Mouse (Mus musculus) forebrain, embryonic 14.5 days (tissue): ENCODE data around the gene Zfp420. TPM values are rescaled to one million over a fixed set of nuclear protein-coding genes. Genes with fewer than 3 reads are reported as not detected.
"Not testable (repeated sequence)": the region's sequence is repeated elsewhere in the genome, so short reads cannot be mapped to it uniquely, and the experiment has no call there.

Experiments used
- ATAC-seq: fragments of 200-750 bp; cut with Nextera tagmentation; 2 replicates; pipeline ENCODE4 v1.8.0; 2017; ENCODE audit warnings: mild to moderate bottlenecking, moderate library complexity
- DNase-seq: peaks from one replicate; pipeline ENCODE4 v3.0.0-alpha.2; 2015; ENCODE audit warnings: low spot score
- H3K27ac ChIP-seq: fragments of 300-500 bp; sonication (generic); 2 replicates; pipeline ENCODE4 v1.5.1; 2014; ENCODE audit warnings: low read depth, mild to moderate bottlenecking, control low read depth, low read length, moderate library complexity
- H3K27me3 ChIP-seq: fragments of 300-500 bp; sonication (generic); replicated peaks from 2 replicates; pipeline ENCODE4 v1.6.1; 2014; ENCODE audit warnings: low read length, control low read depth, mixed read lengths; ENCODE audit not compliant: control insufficient read depth, insufficient read depth
- H3K36me3 ChIP-seq: fragments of 300-500 bp; sonication (generic); 2 replicates; pipeline ENCODE4 v1.6.1; 2014; ENCODE audit warnings: low read length, control low read depth; ENCODE audit not compliant: control insufficient read depth, insufficient read depth
- H3K4me1 ChIP-seq: fragments of 300-500 bp; sonication (generic); 2 replicates; pipeline ENCODE4 v1.6.1; 2014; ENCODE audit warnings: antibody characterized with exemption, low read length, control low read depth; ENCODE audit not compliant: control insufficient read depth, insufficient read depth
- H3K4me2 ChIP-seq: fragments of 300-500 bp; sonication (generic); 2 replicates; pipeline ENCODE4 v1.6.1; 2014; ENCODE audit warnings: mild to moderate bottlenecking, control low read depth, low read length
- H3K4me3 ChIP-seq: fragments of 300-500 bp; sonication (generic); 2 replicates; pipeline ENCODE4 v1.5.1; 2014; ENCODE audit warnings: low read depth, low read length, control low read depth
- H3K9ac ChIP-seq: fragments of 300-500 bp; sonication (generic); 2 replicates; pipeline ENCODE4 v1.6.1; 2014; ENCODE audit warnings: mild to moderate bottlenecking, low read length, control low read depth, moderate library complexity
- H3K9me3 ChIP-seq: fragments of 300-500 bp; sonication (generic); replicated peaks from 2 replicates; pipeline ENCODE4 v1.6.1; 2016; ENCODE audit warnings: low read length, control low read depth, mixed read lengths; ENCODE audit not compliant: control insufficient read depth
- WGBS: fragments of 180-500 bp; shearing (Covaris S2); extraction: QIAGEN DNeasy Blood & Tissue Kit; methylation state at CpG from one replicate; pipeline ENCODE4 v1.1.7; 2014; 5-methylcytosine and 5-hydroxymethylcytosine counted together
- polyA plus RNA-seq: library from polyadenylated mRNA; unstranded; fragments of >200 nt; fragmentation: Nextera tagmentation; extraction: Ambion mirVana; gene quantifications from 2 replicates; pipeline ENCODE4 v1.2.1, GENCODE M21; 2014

The Zfp420 gene
- polyA plus RNA-seq, 1 experiment from 2014 or later, result 16.5 TPM

DNA sequence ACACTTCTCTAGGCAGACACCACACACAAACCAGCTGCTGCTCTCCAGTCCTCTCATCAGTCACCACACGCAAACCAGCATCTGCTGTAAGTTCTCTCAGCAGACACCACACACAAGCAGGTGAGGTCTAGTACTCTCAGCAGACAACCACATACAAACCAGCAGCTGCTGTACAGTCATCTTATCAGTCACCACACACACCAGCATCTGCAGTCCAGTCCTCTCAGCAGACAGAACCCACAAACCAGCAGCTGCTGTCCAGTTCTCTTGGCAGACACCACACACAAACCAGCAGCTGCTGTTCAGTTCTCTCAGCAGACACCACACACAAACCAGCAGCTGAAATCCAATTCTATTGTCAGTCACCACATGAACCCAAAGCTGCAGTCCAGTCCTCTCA lies 23.0 kb upstream of the Zfp420 start:
- H3K4me2 ChIP-seq, result no peak overlapping the region
- DNase-seq, result peak; percentile 2
- H3K4me1 ChIP-seq, result no peaks in the 10 kb centered on the region
- 82% methylated on average over 1 of the region's 1 CpGs for WGBS
- peaks cover 14% of the 10 kb centered on the region for H3K36me3 ChIP-seq
- no peaks in the 10 kb centered on the region for H3K27me3 ChIP-seq
- H3K27ac ChIP-seq, result no peak overlapping the region
- H3K9me3 ChIP-seq, result no peaks in the 10 kb centered on the region
- H3K9ac ChIP-seq, result no peak overlapping the region
- ATAC-seq, result no peak
- no peak overlapping the region for H3K4me3 ChIP-seq

DNA sequence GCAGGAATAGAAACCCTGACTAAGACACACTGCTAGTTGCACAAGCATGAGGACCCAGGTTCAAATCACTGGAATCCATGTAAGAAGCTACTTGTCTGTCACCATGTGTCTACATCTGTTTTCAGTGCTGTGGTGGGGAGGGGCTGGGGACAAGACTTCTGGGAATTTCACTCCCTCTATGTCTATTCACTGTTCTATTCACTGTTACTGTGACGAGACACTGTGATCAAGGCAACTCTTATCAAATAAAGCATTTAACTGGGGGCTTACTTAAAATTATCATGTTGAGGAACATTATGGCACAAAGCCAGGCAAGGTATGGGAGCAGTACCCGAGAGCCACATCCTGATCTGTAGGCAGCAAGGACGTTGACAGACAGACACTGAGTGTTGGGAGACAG lies 20.5 kb upstream of the Zfp420 start:
- no peak overlapping the region for H3K4me3 ChIP-seq
- no peak overlapping the region for H3K9ac ChIP-seq
- H3K4me2 ChIP-seq, result no peak overlapping the region
- DNase-seq (no peak), ATAC-seq (no peak)
- H3K4me1 ChIP-seq, result no peaks in the 10 kb centered on the region
- 93% methylated on average over 3 of the region's 3 CpGs for WGBS
- no peaks in the 10 kb centered on the region for H3K27me3 ChIP-seq
- H3K9me3 ChIP-seq, result no peaks in the 10 kb centered on the region
- no peak overlapping the region for H3K27ac ChIP-seq
- H3K36me3 ChIP-seq, result peaks cover 6% of the 10 kb centered on the region

- no peak for DNase-seq
- no peaks in the 10 kb centered on the region for H3K4me1 ChIP-seq
- H3K27me3 ChIP-seq, result no peaks in the 10 kb centered on the region
- no peak overlapping the region for H3K4me2 ChIP-seq
- H3K9me3 ChIP-seq, result no peaks in the 10 kb centered on the region
- 92% methylated on average over 1 of the region's 1 CpGs for WGBS
- no peak for ATAC-seq
- H3K9ac ChIP-seq, result no peak overlapping the region
- no peak overlapping the region for H3K27ac ChIP-seq
- H3K36me3 ChIP-seq, result peaks cover 30% of the 10 kb centered on the region
- no peak overlapping the region for H3K4me3 ChIP-seq
Observed at GRCm38 (mm10) chr7:29842105-29842504, 17.7 kb upstream of the Zfp420 start.

DNA sequence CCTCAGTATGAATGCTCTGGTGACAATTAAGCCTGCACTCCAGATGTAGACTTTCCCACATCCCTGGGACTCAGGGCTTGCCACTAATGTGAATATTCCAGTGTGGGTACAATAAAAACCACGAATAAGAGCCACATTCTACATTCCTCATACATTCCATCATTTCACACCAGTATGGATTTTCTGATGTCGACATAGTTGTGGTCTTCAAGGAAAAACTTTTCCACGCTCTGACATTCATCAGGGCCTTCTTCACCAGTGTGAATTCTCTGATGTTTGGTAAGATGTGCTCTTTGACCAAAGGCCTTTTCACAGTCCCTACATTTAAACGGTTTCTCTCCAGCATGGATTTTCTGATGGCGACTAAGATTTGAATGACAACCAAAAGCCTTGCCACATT lies 15.2 kb upstream of the Zfp420 start:
- Histone ChIP-seq H3K27me3 (no peaks in the 10 kb centered on the region), H3K4me2 (no peak overlapping the region), H3K4me1 (no peaks in the 10 kb centered on the region), H3K9me3 (no peaks in the 10 kb centered on the region), H3K27ac (no peak overlapping the region), H3K4me3 (no peak overlapping the region), H3K9ac (no peak overlapping the region), H3K36me3 (peaks cover 36% of the 10 kb centered on the region)
- WGBS, result 94% methylated on average over 5 of the region's 5 CpGs
- DNase-seq (no peak), ATAC-seq (no peak)

- no peak for ATAC-seq
Observed at GRCm38 (mm10) chr7:29852831-29853218, 7.0 kb upstream of the Zfp420 start.

GRCm38 (mm10) chr7:29853219-29853842 lies 6.4 kb upstream of the Zfp420 start, which contains the start of gene Zfp940:
Gene Zfp940 (minus strand): TSS chr7:29853669.
- peak within 1 kb of the TSS; percentile 74 for H3K4me2 ChIP-seq
- H3K27ac ChIP-seq, result peak within 1 kb of the TSS; percentile 30; the same call in 1 of the 2 replicates
- H3K4me1 ChIP-seq, result peaks cover 4% of the 10 kb centered on the region
- H3K27me3 ChIP-seq, result no peaks in the 10 kb centered on the region
- DNase-seq (peak; percentile 97), ATAC-seq (peak; percentile 99)
- H3K36me3 ChIP-seq, result peaks cover 10% of the 10 kb centered on the region
- H3K9me3 ChIP-seq, result no peaks in the 10 kb centered on the region
- peak within 1 kb of the TSS; percentile 74 for H3K9ac ChIP-seq
- H3K4me3 ChIP-seq, result peak within 1 kb of the TSS; percentile 54
- under 1% methylated on average over 21 of the region's 21 CpGs for WGBS

More at GRCm38 (mm10) chr7:29852831-29853218, 7.0 kb upstream of the Zfp420 start:
- no peaks in the 10 kb centered on the region for H3K27me3 ChIP-seq
- peaks cover 4% of the 10 kb centered on the region for H3K4me1 ChIP-seq
- H3K9me3 ChIP-seq, result no peaks in the 10 kb centered on the region
- peak overlapping the region; percentile 74 for H3K4me2 ChIP-seq
- peak overlapping the region; percentile 54 for H3K4me3 ChIP-seq
- 53% methylated on average over 9 of the region's 9 CpGs for WGBS
- 0 out of 2 replicates have a peak overlapping the region, but pooled peaks have one; percentile 30 for H3K27ac ChIP-seq
- DNase-seq, result no peak
- peak overlapping the region; percentile 74 for H3K9ac ChIP-seq
- H3K36me3 ChIP-seq, result peaks cover 10% of the 10 kb centered on the region

GRCm38 (mm10) chr7:29861660-29862059 lies 1.9 kb downstream of the Zfp420 start:
- Histone ChIP-seq H3K36me3 (no peaks in the 10 kb centered on the region), H3K9ac (no peak overlapping the region), H3K27ac (no peak overlapping the region), H3K27me3 (no peaks in the 10 kb centered on the region), H3K4me3 (no peak overlapping the region), H3K4me2 (no peak overlapping the region), H3K9me3 (no peaks in the 10 kb centered on the region), H3K4me1 (peaks cover 6% of the 10 kb centered on the region; the same call in 1 of the 2 replicates)
- DNase-seq (no peak), ATAC-seq (no peak)
- WGBS, result 84% methylated on average over 7 of the region's 7 CpGs

DNA sequence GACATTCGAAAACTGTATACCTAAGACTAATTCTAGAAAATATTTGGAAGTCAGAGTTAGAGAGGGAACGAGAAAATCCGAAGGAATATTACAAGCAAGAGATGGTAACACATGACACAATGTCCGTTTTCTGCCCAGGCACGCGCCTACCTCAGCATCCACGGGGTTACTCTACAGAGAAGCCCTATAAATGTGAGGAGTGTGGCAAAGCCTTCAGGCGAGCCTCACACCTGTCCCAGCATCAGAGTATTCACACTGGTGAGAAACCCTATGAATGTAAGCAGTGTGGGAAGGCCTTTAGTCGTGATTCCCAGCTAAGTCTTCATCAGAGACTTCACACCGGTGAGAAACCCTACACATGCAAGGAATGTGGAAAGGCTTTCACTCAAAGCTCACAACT lies 14.5 kb downstream of the Zfp420 start:
- H3K4me3 ChIP-seq, result no peak overlapping the region
- DNase-seq (no peak), ATAC-seq (no peak)
- WGBS, result 92% methylated on average over 10 of the region's 10 CpGs
- peaks cover 19% of the 10 kb centered on the region for H3K36me3 ChIP-seq
- H3K27me3 ChIP-seq, result no peaks in the 10 kb centered on the region
- H3K9ac ChIP-seq, result no peak overlapping the region
- H3K4me1 ChIP-seq, result no peaks in the 10 kb centered on the region
- H3K27ac ChIP-seq, result no peak overlapping the region
- H3K9me3 ChIP-seq, result peaks cover 32% of the 10 kb centered on the region
- H3K4me2 ChIP-seq, result no peak overlapping the region

GRCm38 (mm10) chr7:29877561-29877960 lies 17.8 kb downstream of the Zfp420 start:
- ATAC-seq, H3K4me3 ChIP-seq, H3K4me1 ChIP-seq, DNase-seq, H3K9ac ChIP-seq, H3K27me3 ChIP-seq, H3K4me2 ChIP-seq, H3K27ac ChIP-seq: not testable (repeated sequence)
- peaks cover 19% of the 10 kb centered on the region for H3K36me3 ChIP-seq
- WGBS, result 94% methylated on average over 9 of the region's 9 CpGs
- peaks cover 28% of the 10 kb centered on the region for H3K9me3 ChIP-seq
